Mouse (Mus musculus) gastrocnemius, postnatal 10 days (tissue): Measurements from ENCODE around the gene Itgb3. TPM values are rescaled to one million over a fixed set of nuclear protein-coding genes. Genes with fewer than 3 reads are reported as not detected.

ENCODE experiments used
- DNase-seq: peaks from one replicate; pipeline ENCODE4 v3.0.0; 2021; ENCODE audit warnings: mixed read lengths
- total RNA-seq, 2 experiments: library from RNA; stranded (reverse); gene quantifications; 2 replicates each; pipeline ENCODE4 v1.2.3; 2021

Gene Itgb3
- total RNA-seq, 2 experiments from 2014 or later, result 4.7 to 15.9 TPM

- no peak for DNase-seq
Measured at GRCm38 (mm10) chr11:104661531-104662205, 53.9 kb downstream of the Itgb3 start.

- no peak for DNase-seq
Measured at GRCm38 (mm10) chr11:104662573-104662972, 54.8 kb downstream of the Itgb3 start.

GRCm38 (mm10) chr11:104663241-104663877 is 55.6 kb downstream of the Itgb3 start:
- no peak for DNase-seq

GRCm38 (mm10) chr11:104663878-104664261 is 56.1 kb downstream of the Itgb3 start:
- no peak for DNase-seq

- DNase-seq, result no peak
Measured at GRCm38 (mm10) chr11:104664441-104664840, 56.6 kb downstream of the Itgb3 start.

- no peak for DNase-seq
Measured at GRCm38 (mm10) chr11:104667399-104667798, 59.6 kb downstream of the Itgb3 start.

- no peak for DNase-seq
Measured at GRCm38 (mm10) chr11:104673412-104673811, 65.6 kb downstream of the Itgb3 start.

- DNase-seq, result no peak
Measured at GRCm38 (mm10) chr11:104674768-104675167, 67.0 kb downstream of the Itgb3 start.

GRCm38 (mm10) chr11:104685548-104685947 is 77.7 kb downstream of the Itgb3 start, which contains the start of gene Gm11639:
Gene Gm11639, plus strand, starts transcription at chr11:104685707.
- DNase-seq, result no peak

- DNase-seq, result no peak
Measured at GRCm38 (mm10) chr11:104693235-104693634, 85.4 kb downstream of the Itgb3 start.

GRCm38 (mm10) chr11:104704097-104704496 is 96.3 kb downstream of the Itgb3 start:
- DNase-seq, result no peak

- DNase-seq, result no peak
Measured at GRCm38 (mm10) chr11:104707084-104707483, 99.3 kb downstream of the Itgb3 start.

Other genes starting within 250 kb of the Itgb3 start
- gene Kansl1, start 139.1 kb upstream of the Itgb3 start, total RNA-seq, result 10 to 100 TPM; 22.7 to 28.9 TPM
- 10 to 100 TPM; 30.4 to 37.5 TPM for gene Cdc27, start 57.4 kb upstream of the Itgb3 start, total RNA-seq
- gene Myl4, start 57.3 kb upstream of the Itgb3 start, total RNA-seq, result 10 to 100 TPM; 30.6 to 48.9 TPM
- under 1 TPM; 0.02 to 0.07 TPM for gene Gm11639, start 77.7 kb downstream of the Itgb3 start, total RNA-seq